8 mouse cellular contexts compared by ENCODE assay signal in genomic region chr7:70366808-70367095, GRCm38 (mm10). TPM values are rescaled to one million over a fixed set of nuclear protein-coding genes. Genes with fewer than 3 reads are reported as not detected.
DNase-seq lines count a peak whose midpoint lies in the region; ATAC-seq lines count a peak whose summit lies in the region.

No protein-coding gene starts in this region.

- H3K4me1 ChIP-seq in kidney, embryonic 14.5 days (ENCODE audit: control insufficient read depth, insufficient read depth, low read length), result peaks cover 14% of the 10 kb centered on the region
- peaks cover 28% of the 10 kb centered on the region for H3K4me1 ChIP-seq in embryonic facial prominence, embryonic 15.5 days
- H3K4me1 ChIP-seq in hindbrain, embryonic 16.5 days (ENCODE audit: control insufficient read depth, insufficient read depth, low read depth, low read length), result peaks cover 15% of the 10 kb centered on the region
- H3K4me1 ChIP-seq in midbrain, embryonic 13.5 days (replicated peaks), result peaks cover 24% of the 10 kb centered on the region

- peak overlapping the region; percentile 96 for H3K4me3 ChIP-seq in kidney, embryonic 14.5 days (ENCODE audit: low read length)
- H3K4me3 ChIP-seq in embryonic facial prominence, embryonic 15.5 days (replicated peaks), result peak overlapping the region; percentile 46
- H3K4me3 ChIP-seq in hindbrain, embryonic 16.5 days (ENCODE audit: low read length), result peak overlapping the region; percentile 44
- peak overlapping the region; percentile 54 for H3K4me3 ChIP-seq in midbrain, embryonic 13.5 days (replicated peaks)

- no peak for DNase-seq in kidney, adult 11 months
- no peak for DNase-seq in adrenal gland, postnatal 10 days
- DNase-seq in layer of hippocampus, adult 9-11 months, result no peak
- DNase-seq in right cerebral cortex, adult 2 months (ENCODE audit: low spot score in 2 of 2), result no peak

- no peaks in the 10 kb centered on the region for H3K9me3 ChIP-seq in kidney, embryonic 14.5 days (ENCODE audit: control insufficient read depth, low read length)
- no peaks in the 10 kb centered on the region for H3K9me3 ChIP-seq in embryonic facial prominence, embryonic 15.5 days (replicated peaks)
- no peaks in the 10 kb centered on the region for H3K9me3 ChIP-seq in hindbrain, embryonic 16.5 days (ENCODE audit: control insufficient read depth, low read length)
- H3K9me3 ChIP-seq in midbrain, embryonic 13.5 days, result no peaks in the 10 kb centered on the region

- peak overlapping the region; percentile 79 for H3K4me2 ChIP-seq in kidney, embryonic 14.5 days (replicated peaks; ENCODE audit: low read depth, low read length)
- peak overlapping the region; percentile 55 for H3K4me2 ChIP-seq in embryonic facial prominence, embryonic 15.5 days (replicated peaks)
- H3K4me2 ChIP-seq in hindbrain, embryonic 16.5 days (ENCODE audit: low read length), result peak overlapping the region; percentile 60
- H3K4me2 ChIP-seq in midbrain, embryonic 13.5 days (replicated peaks), result peak overlapping the region; percentile 59

- H3K27me3 ChIP-seq in kidney, embryonic 14.5 days (ENCODE audit: control insufficient read depth, insufficient read depth, low read length), result peaks cover 3% of the 10 kb centered on the region
- peaks cover 70% of the 10 kb centered on the region for H3K27me3 ChIP-seq in embryonic facial prominence, embryonic 15.5 days
- H3K27me3 ChIP-seq in hindbrain, embryonic 16.5 days (replicated peaks; ENCODE audit: control insufficient read depth, insufficient read depth, low read length), result peaks cover 8% of the 10 kb centered on the region
- H3K27me3 ChIP-seq in midbrain, embryonic 13.5 days, result peaks cover 71% of the 10 kb centered on the region

- no peaks in the 10 kb centered on the region for H3K36me3 ChIP-seq in kidney, embryonic 14.5 days (ENCODE audit: control insufficient read depth, insufficient read depth, low read length)
- no peaks in the 10 kb centered on the region for H3K36me3 ChIP-seq in embryonic facial prominence, embryonic 15.5 days
- H3K36me3 ChIP-seq in hindbrain, embryonic 16.5 days (ENCODE audit: control insufficient read depth, insufficient read depth, low read length), result no peaks in the 10 kb centered on the region
- no peaks in the 10 kb centered on the region for H3K36me3 ChIP-seq in midbrain, embryonic 13.5 days

- ATAC-seq in kidney, embryonic 14.5 days (ENCODE audit: low FRiP score, low TSS enrichment), result no peak
- ATAC-seq in embryonic facial prominence, embryonic 15.5 days (ENCODE audit: insufficient number of reproducible peaks, low FRiP score, low TSS enrichment, low read depth), result no peak
- ATAC-seq in hindbrain, embryonic 16.5 days, result no peak
- no peak for ATAC-seq in midbrain, embryonic 13.5 days

- peak overlapping the region; percentile 100 for H3K9ac ChIP-seq in kidney, embryonic 14.5 days (ENCODE audit: low read depth, low read length)
- H3K9ac ChIP-seq in embryonic facial prominence, embryonic 15.5 days, result no peak overlapping the region
- no peak overlapping the region for H3K9ac ChIP-seq in hindbrain, embryonic 16.5 days (ENCODE audit: low read depth, low read length)
- peak overlapping the region; percentile 85 for H3K9ac ChIP-seq in midbrain, embryonic 13.5 days (replicated peaks)

- 0% methylated on average over 1 of the region's 1 CpGs for WGBS in kidney, embryonic 14.5 days
- WGBS in embryonic facial prominence, embryonic 15.5 days, result 5% methylated on average over 1 of the region's 1 CpGs
- 0% methylated on average over 1 of the region's 1 CpGs for WGBS in hindbrain, embryonic 16.5 days
- WGBS in midbrain, embryonic 13.5 days, result 0% methylated on average over 1 of the region's 1 CpGs

- H3K27ac ChIP-seq in kidney, embryonic 14.5 days (ENCODE audit: low read depth, low read length), result peak overlapping the region; percentile 97
- H3K27ac ChIP-seq in embryonic facial prominence, embryonic 15.5 days (replicated peaks), result no peak overlapping the region
- peak overlapping the region; percentile 80 for H3K27ac ChIP-seq in hindbrain, embryonic 16.5 days (ENCODE audit: low read depth, low read length)
- peak overlapping the region; percentile 94 for H3K27ac ChIP-seq in midbrain, embryonic 13.5 days

RNA-seq across cellular contexts. Expression of gene Nr2f2, which starts 0.2 kb away (rescaled TPM):
- 310 and 320 TPM in 2 replicates for polyA plus RNA-seq in kidney, embryonic 14.5 days (2014; fragmentation: Nextera tagmentation; extraction: Ambion mirVana)
- 32.3 and 35.6 TPM in 2 replicates for polyA plus RNA-seq in embryonic facial prominence, embryonic 15.5 days (2015; fragmentation: Nextera tagmentation; extraction: Ambion mirVana)
- 63.1 and 68.9 TPM in 2 replicates for polyA plus RNA-seq in hindbrain, embryonic 16.5 days (2015; fragmentation: Nextera tagmentation; extraction: Ambion mirVana)
- 132 and 143 TPM in 2 replicates for polyA plus RNA-seq in midbrain, embryonic 13.5 days (2015; fragmentation: Nextera tagmentation; extraction: Ambion mirVana)
- total RNA-seq in adrenal gland, postnatal 10 days (2021), result 10 to 100 TPM; 78.3 to 79.6 TPM

Comparison
In these comparisons a context has a peak if more than half of its experiments do, and no peak if none do; other contexts are left out.
1. H3K4me3 ChIP-seq: peak in every context shown above with its lines; median percentile 96 in kidney, embryonic 14.5 days; 54 in midbrain, embryonic 13.5 days; 46 in embryonic facial prominence, embryonic 15.5 days; 44 in hindbrain, embryonic 16.5 days.
2. H3K9ac ChIP-seq: peak in kidney, embryonic 14.5 days (single experiment) and midbrain, embryonic 13.5 days (single experiment); none in embryonic facial prominence, embryonic 15.5 days (single experiment) and hindbrain, embryonic 16.5 days (single experiment).
3. Peak in every context shown above with its lines, with median percentiles within 50 percentile points of each other: H3K4me2 ChIP-seq.